Comparison of ENCODE assay signal across 15 mouse cellular contexts in genomic region chr3:93549986-93550385, GRCm38 (mm10). TPM values are rescaled to one million over a fixed set of nuclear protein-coding genes. Genes with fewer than 3 reads are reported as not detected.
DNase-seq lines count a peak whose midpoint lies in the region; ATAC-seq and TF ChIP-seq lines count a peak whose summit lies in the region.
"Had no signal": no experiment of that assay in that cellular context is flagged by ENCODE, and none has a peak within 500 bp of the region (broad histone marks: within the 10 kb centered on the region; RNA-seq: fewer than 3 reads in every experiment).

No protein-coding gene starts in this region.

- peak; percentile 22 for DNase-seq in brain, adult 2 months (ENCODE audit: low read depth, low spot score)
- peak; percentile 65 for DNase-seq in lung, postnatal 36 days
- DNase-seq in thymus, adult 2 months: peak; percentile 65
- DNase-seq in adrenal gland, postnatal 4 days (ENCODE audit: low spot score in 2 of 2): no peak
- DNase-seq in urinary bladder, postnatal 4 days (ENCODE audit: low spot score in 2 of 2): no peak
- no peak for DNase-seq in layer of hippocampus, adult 9-10 months (ENCODE audit: low spot score)
- DNase-seq: embryo, embryonic 11 days; heart, adult 11 months; kidney, postnatal 4 days; left cerebral cortex, postnatal 4 days had no signal

- H3K27ac ChIP-seq in thymus, adult 2 months (ENCODE audit: control insufficient read depth, insufficient read depth, low read length): peak overlapping the region; percentile 77
- H3K27ac ChIP-seq: forebrain, embryonic 12.5 days; hindbrain, postnatal 0 days; stomach, embryonic 15.5 days had no signal

- ATAC-seq in CD4-positive, CD25-positive, alpha-beta regulatory T cell, adult 4 months: peak; percentile 73
- ATAC-seq: hindbrain, postnatal 0 days; midbrain, embryonic 16.5 days had no signal

- WGBS in thymus, adult 2 months: 3% methylated on average over 4 of the region's 4 CpGs

- no peaks in the 10 kb centered on the region for H3K36me3 ChIP-seq in thymus, adult 2 months (ENCODE audit: control insufficient read depth, insufficient read depth, low read length)
- H3K36me3 ChIP-seq: forebrain, embryonic 12.5 days; stomach, embryonic 15.5 days had no signal

- no peak for TF ChIP-seq POLR2A in thymus, adult 2 months (IDR thresholded peaks at IDR 0.05; ENCODE audit: control insufficient read depth, extremely low read depth, insufficient read depth, low read length, poor library complexity)

- H3K4me3 ChIP-seq in thymus, adult 2 months (ENCODE audit: control insufficient read depth, insufficient read depth, low read length): no peak overlapping the region
- H3K4me3 ChIP-seq: forebrain, embryonic 12.5 days; stomach, embryonic 15.5 days had no signal

- H3K4me1 ChIP-seq in thymus, adult 2 months (replicated peaks; ENCODE audit: control insufficient read depth, insufficient read depth, low read length): peaks cover 30% of the 10 kb centered on the region

- no peaks in the 10 kb centered on the region for H3K27me3 ChIP-seq in thymus, adult 2 months (ENCODE audit: control insufficient read depth, insufficient read depth, low read length)
- H3K27me3 ChIP-seq: stomach, embryonic 15.5 days had no signal

- TF ChIP-seq CTCF in thymus, adult 2 months (IDR thresholded peaks at IDR 0.05; ENCODE audit: borderline replicate concordance, control insufficient read depth, extremely low read depth, insufficient read depth, low read length, poor library complexity): no peak

RNA-seq across cellular contexts. Expression of gene S100a10, which starts 4.9 kb away (rescaled TPM):
- 100 to 1,000 TPM; 693 to 848 TPM for polyA plus RNA-seq in CD4-positive, CD25-positive, alpha-beta regulatory T cell, adult 4 months (2017; shearing (Covaris generic))
- 99.3 and 121 TPM in 2 replicates for polyA plus RNA-seq in thymus, adult 2 months (2012; rRNA removed)
- total RNA-seq in adrenal gland, postnatal 4 days (2021): 100 to 1,000 TPM; 198 to 205 TPM

RNA-seq across cellular contexts. Expression of gene S100a11, which starts 29.7 kb away (rescaled TPM):
- 100 to 1,000 TPM; 613 to 644 TPM for polyA plus RNA-seq in CD4-positive, CD25-positive, alpha-beta regulatory T cell, adult 4 months (2017; shearing (Covaris generic))
- 134 and 151 TPM in 2 replicates for polyA plus RNA-seq in thymus, adult 2 months (2012; rRNA removed)
- 100 to 1,000 TPM; 223 to 236 TPM for total RNA-seq in adrenal gland, postnatal 4 days (2021)

Comparison
In these comparisons a context has a peak if more than half of its experiments do, and no peak if none do; other contexts are left out.
1. DNase-seq: peak in brain, adult 2 months (single experiment), lung, postnatal 36 days (single experiment) and thymus, adult 2 months (single experiment); none in adrenal gland, postnatal 4 days (0 of 2), urinary bladder, postnatal 4 days (0 of 2) and layer of hippocampus, adult 9-10 months (single experiment).